Mouse (Mus musculus) myocyte (in vitro differentiated cells): ENCODE measurements at regions not wholly inside any gene's neighbourhood (a gene's known extent, or its start where the extent isn't known, plus 50 kb on each side); places are given as distances from the start of the nearest gene placed in this dataset.

Experiments used
- E2F4 ChIP-seq: IDR thresholded peaks from one replicate; pipeline ENCODE4 v1.6.1; 2011; ENCODE audit warnings: mild to moderate bottlenecking, control low read depth, moderate library complexity; ENCODE audit not compliant: insufficient read depth
- POLR2A ChIP-seq: IDR thresholded peaks from one replicate; pipeline ENCODE4 v1.6.1; 2011; ENCODE audit warnings: low read depth, mild to moderate bottlenecking, control low read depth, moderate library complexity; ENCODE audit not compliant: insufficient read length
- POLR2AphosphoS2 ChIP-seq: IDR thresholded peaks from one replicate; pipeline ENCODE4 v1.6.1; 2011; ENCODE audit warnings: low read depth, control low read depth; ENCODE audit not compliant: insufficient read length
- TCF12 ChIP-seq: IDR thresholded peaks from one replicate; pipeline ENCODE4 v1.6.1; 2011; ENCODE audit warnings: mild to moderate bottlenecking, control low read depth; ENCODE audit not compliant: poor library complexity, insufficient read depth, severe bottlenecking

- TF ChIP-seq POLR2AphosphoS2 (no peak), POLR2A (no peak), E2F4 (no peak), TCF12 (peak; percentile 67)
These were observed 294.9 kb upstream of the Tbx18 start for GRCm38 (mm10) chr9:88025936-88026335.
